In genomic region chr8:105808480-105808879, GRCm38 (mm10) we compare ENCODE assay signal across 10 mouse cellular contexts. TPM values are rescaled to one million over a fixed set of nuclear protein-coding genes. Genes with fewer than 3 reads are reported as not detected.
DNase-seq lines count a peak whose midpoint lies in the region; ATAC-seq and TF ChIP-seq lines count a peak whose summit lies in the region.
"Had no signal": no experiment of that assay in that cellular context is flagged by ENCODE, and none has a peak within 500 bp of the region (broad histone marks: within the 10 kb centered on the region; RNA-seq: fewer than 3 reads in every experiment).

No protein-coding gene starts in this region.

- H3K9ac ChIP-seq in liver, embryonic 14.5 days (replicated peaks), result no peak overlapping the region
- H3K9ac ChIP-seq in midbrain, embryonic 16.5 days (ENCODE audit: low read depth, low read length), result no peak overlapping the region

- TF ChIP-seq CTCF in liver, embryonic 14.5 days (IDR thresholded peaks at IDR 0.05; ENCODE audit: low read depth), result no peak

- peak; percentile 27 to 30 for DNase-seq in adrenal gland, adult 18-20 months (ENCODE audit: low spot score in 2 of 2)
- no peak for DNase-seq in adrenal gland, adult 8-10 months
- peak; percentile 64 for DNase-seq in 3T3-L1 (ENCODE audit: low read depth, low spot score)
- DNase-seq in gastrocnemius, adult 18-20 months (ENCODE audit: low spot score), result peak; percentile 68
- DNase-seq in liver, embryonic 14.5 days (ENCODE audit: low read depth in 3 of 3, low spot score in 3 of 3), result no peak
- no peak for DNase-seq in left cerebral cortex, postnatal 4 days
- no peak for DNase-seq in B cell, adult 2 months
- DNase-seq: cerebellum, adult 9-10 months had no signal

- H3K4me1 ChIP-seq in liver, embryonic 14.5 days (replicated peaks; ENCODE audit: control insufficient read depth in 2 of 2, insufficient read depth in 2 of 2, low read length in 1 of 2), result peaks cover 57 to 66% of the 10 kb centered on the region in 2 experiments
- H3K4me1 ChIP-seq in midbrain, embryonic 16.5 days (ENCODE audit: control insufficient read depth, insufficient read depth, low read length), result no peaks in the 10 kb centered on the region

- H3K9me3 ChIP-seq in liver, embryonic 14.5 days (ENCODE audit: control insufficient read depth, low read length), result no peaks in the 10 kb centered on the region
- no peaks in the 10 kb centered on the region for H3K9me3 ChIP-seq in midbrain, embryonic 16.5 days (replicated peaks; ENCODE audit: control insufficient read depth, low read length, poor library complexity, severe bottlenecking)

- TF ChIP-seq EP300 in liver, embryonic 14.5 days (IDR thresholded peaks at IDR 0.05; ENCODE audit: low read depth), result no peak

- 86% methylated on average over 2 of the region's 2 CpGs for WGBS in liver, embryonic 14.5 days (ENCODE audit: insufficient replicate concordance)
- 98% methylated on average over 2 of the region's 2 CpGs for WGBS in midbrain, embryonic 16.5 days

- no peak overlapping the region for H3K4me3 ChIP-seq in liver, embryonic 14.5 days (ENCODE audit: insufficient read depth in 1 of 2, low read depth in 2 of 2, low read length in 2 of 2)
- H3K4me3 ChIP-seq in midbrain, embryonic 16.5 days (ENCODE audit: low read depth, low read length), result no peak overlapping the region

- intact Hi-C loops in left cerebral cortex, postnatal 4 days (cut with DNase I), result no loop called here

- H3K27ac ChIP-seq in liver, embryonic 14.5 days, result peak overlapping the region; percentile 47; the same call in 1 of the 2 replicates
- H3K27ac ChIP-seq in midbrain, embryonic 16.5 days (ENCODE audit: low read length), result no peak overlapping the region

- H3K27me3 ChIP-seq in liver, embryonic 14.5 days (ENCODE audit: control insufficient read depth, insufficient read depth, low read length), result no peaks in the 10 kb centered on the region
- no peaks in the 10 kb centered on the region for H3K27me3 ChIP-seq in midbrain, embryonic 16.5 days (ENCODE audit: control insufficient read depth, insufficient read depth, low read depth, low read length)

- peaks cover 91% of the 10 kb centered on the region for H3K36me3 ChIP-seq in liver, embryonic 14.5 days (replicated peaks; ENCODE audit: control insufficient read depth, insufficient read depth, low read depth)
- H3K36me3 ChIP-seq in midbrain, embryonic 16.5 days (ENCODE audit: control insufficient read depth, insufficient read depth, low read length), result 0 out of 2 replicates have a peak, but pooled peaks cover 5% of the 10 kb centered on the region

- ATAC-seq in liver, embryonic 14.5 days (ENCODE audit: insufficient read depth), result no peak
- no peak for ATAC-seq in midbrain, embryonic 16.5 days
- ATAC-seq: inflammation-experienced regulatory T-cells, adult 6 months had no signal

- peak overlapping the region; percentile 26; the same call in 1 of the 2 replicates for H3K4me2 ChIP-seq in liver, embryonic 14.5 days (ENCODE audit: low read depth)
- H3K4me2 ChIP-seq in midbrain, embryonic 16.5 days (ENCODE audit: low read length), result no peak overlapping the region

RNA-seq across cellular contexts. Expression of gene Ranbp10, which starts 18.7 kb away (rescaled TPM):
- 10 to 100 TPM; 20.1 to 24.7 TPM for total RNA-seq in adrenal gland, adult 18-20 months (2021)
- total RNA-seq in adrenal gland, adult 8-10 months (2022), result 10 to 100 TPM; 25.7 to 30.1 (median 27.3) TPM
- 10 to 100 TPM; 25.6 to 27.4 TPM for total RNA-seq in gastrocnemius, adult 18-20 months (2021)
- 57.2 and 60.6 TPM in 2 replicates for polyA plus RNA-seq in liver, embryonic 14.5 days (2012; rRNA removed)
- polyA plus RNA-seq in liver, embryonic 14.5 days (2014; fragmentation: Nextera tagmentation; extraction: Ambion mirVana), result 37.0 and 42.0 TPM in 2 replicates
- 10 to 100 TPM; 21.8 to 23.6 TPM for total RNA-seq in left cerebral cortex, postnatal 4 days (2021)
- polyA plus RNA-seq in midbrain, embryonic 16.5 days (2015; fragmentation: Nextera tagmentation; extraction: Ambion mirVana), result 9.6 and 12.6 TPM in 2 replicates

RNA-seq across cellular contexts. Expression of gene Tsnaxip1, which starts 19.1 kb away (rescaled TPM):
- not detected for total RNA-seq in adrenal gland, adult 18-20 months (2021)
- total RNA-seq in adrenal gland, adult 8-10 months (2022), result not detected
- total RNA-seq in gastrocnemius, adult 18-20 months (2021), result not detected
- polyA plus RNA-seq in liver, embryonic 14.5 days (2012; rRNA removed), result 0.04 and 0.06 TPM in 2 replicates
- 0.06 TPM in 1 of 2 replicates, not detected in the other for polyA plus RNA-seq in liver, embryonic 14.5 days (2014; fragmentation: Nextera tagmentation; extraction: Ambion mirVana)
- under 1 TPM; 0.26 to 0.50 TPM for total RNA-seq in left cerebral cortex, postnatal 4 days (2021)
- 0.77 and 0.93 TPM in 2 replicates for polyA plus RNA-seq in midbrain, embryonic 16.5 days (2015; fragmentation: Nextera tagmentation; extraction: Ambion mirVana)
- polyA plus RNA-seq: inflammation-experienced regulatory T-cells, adult 6 months had no signal

RNA-seq across cellular contexts. Expression of gene Cenpt, which starts 44.6 kb away (rescaled TPM):
- total RNA-seq in adrenal gland, adult 18-20 months (2021), result 1 to 10 TPM; 5.9 to 6.5 TPM
- total RNA-seq in adrenal gland, adult 8-10 months (2022), result 1 to 10 TPM; 6.2 to 9.7 (median 7.3) TPM
- under 1 TPM; 0.93 to 0.98 TPM for total RNA-seq in gastrocnemius, adult 18-20 months (2021)
- polyA plus RNA-seq in liver, embryonic 14.5 days (2012; rRNA removed), result 24.6 and 25.4 TPM in 2 replicates
- 15.0 and 18.2 TPM in 2 replicates for polyA plus RNA-seq in liver, embryonic 14.5 days (2014; fragmentation: Nextera tagmentation; extraction: Ambion mirVana)
- 10 to 100 TPM; 37.9 to 39.7 TPM for total RNA-seq in left cerebral cortex, postnatal 4 days (2021)
- 45.9 and 59.5 TPM in 2 replicates for polyA plus RNA-seq in midbrain, embryonic 16.5 days (2015; fragmentation: Nextera tagmentation; extraction: Ambion mirVana)

RNA-seq across cellular contexts. Expression of gene Thap11, which starts 46.5 kb away (rescaled TPM):
- total RNA-seq in adrenal gland, adult 18-20 months (2021), result 10 to 100 TPM; 35.7 to 38.6 TPM
- 10 to 100 TPM; 38.2 to 45.1 (median 43.6) TPM for total RNA-seq in adrenal gland, adult 8-10 months (2022)
- 10 to 100 TPM; 21.9 to 22.0 TPM for total RNA-seq in gastrocnemius, adult 18-20 months (2021)
- 26.2 TPM in 2 replicates for polyA plus RNA-seq in liver, embryonic 14.5 days (2012; rRNA removed)
- polyA plus RNA-seq in liver, embryonic 14.5 days (2014; fragmentation: Nextera tagmentation; extraction: Ambion mirVana), result 25.5 and 29.5 TPM in 2 replicates
- total RNA-seq in left cerebral cortex, postnatal 4 days (2021), result 10 to 100 TPM; 32.7 to 35.3 TPM
- polyA plus RNA-seq in midbrain, embryonic 16.5 days (2015; fragmentation: Nextera tagmentation; extraction: Ambion mirVana), result 50.6 and 53.4 TPM in 2 replicates

RNA-seq across cellular contexts. Expression of gene Gfod2, which starts 50.0 kb away (rescaled TPM):
- 10 to 100 TPM in 1 of 2 experiments, 1 to 10 TPM in 1; 7.4 to 10.1 TPM for total RNA-seq in adrenal gland, adult 18-20 months (2021)
- total RNA-seq in adrenal gland, adult 8-10 months (2022), result 10 to 100 TPM in 2 of 4 experiments, 1 to 10 TPM in 2; 8.9 to 10.9 (median 10.0) TPM
- 1 to 10 TPM; 6.9 to 8.4 TPM for total RNA-seq in gastrocnemius, adult 18-20 months (2021)
- 0.84 and 0.93 TPM in 2 replicates for polyA plus RNA-seq in liver, embryonic 14.5 days (2012; rRNA removed)
- polyA plus RNA-seq in liver, embryonic 14.5 days (2014; fragmentation: Nextera tagmentation; extraction: Ambion mirVana), result 1.1 and 1.8 TPM in 2 replicates
- 10 to 100 TPM; 44.4 to 49.9 TPM for total RNA-seq in left cerebral cortex, postnatal 4 days (2021)
- polyA plus RNA-seq in midbrain, embryonic 16.5 days (2015; fragmentation: Nextera tagmentation; extraction: Ambion mirVana), result 94.0 and 95.6 TPM in 2 replicates

Comparison
In these comparisons a context has a peak if more than half of its experiments do, and no peak if none do; other contexts are left out.
1. DNase-seq: peak in adrenal gland, adult 18-20 months (2 of 2), 3T3-L1 (single experiment) and gastrocnemius, adult 18-20 months (single experiment); none in adrenal gland, adult 8-10 months (single experiment), liver, embryonic 14.5 days (0 of 3), left cerebral cortex, postnatal 4 days (single experiment) and B cell, adult 2 months (0 of 2).